In the genomic region with DNA sequence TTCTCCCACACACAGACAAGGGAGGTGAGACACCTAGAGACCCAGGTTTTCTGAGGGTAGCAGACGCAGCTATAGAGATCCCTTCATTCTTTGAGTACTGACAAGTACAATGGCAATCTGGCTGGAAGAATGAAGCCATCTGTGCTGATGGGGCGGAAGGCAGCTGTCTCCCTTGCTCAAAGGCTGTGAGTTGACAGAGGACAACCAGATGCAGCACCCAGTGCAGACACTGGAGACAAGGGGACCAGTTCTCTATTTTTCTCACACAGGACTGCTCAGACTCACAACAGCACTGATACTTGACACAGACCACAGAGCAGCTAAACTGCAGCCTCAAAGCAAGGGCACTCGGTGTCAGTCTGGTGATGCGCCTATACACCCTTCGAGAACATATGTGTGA, we compare ENCODE assay signal across 9 mouse cellular contexts. TPM values are rescaled to one million over a fixed set of nuclear protein-coding genes. Genes with fewer than 3 reads are reported as not detected.
DNase-seq lines count a peak whose midpoint lies in the region; ATAC-seq and TF ChIP-seq lines count a peak whose summit lies in the region.
"Had no signal": no experiment of that assay in that cellular context is flagged by ENCODE, and none has a peak within 500 bp of the region (broad histone marks: within the 10 kb centered on the region; RNA-seq: fewer than 3 reads in every experiment).

No protein-coding gene starts in this region.

- WGBS in embryonic facial prominence, embryonic 13.5 days: 57% methylated on average over 5 of the region's 5 CpGs
- 33% methylated on average over 5 of the region's 5 CpGs for WGBS in hindbrain, postnatal 0 days
- 56% methylated on average over 5 of the region's 5 CpGs for whole genome bisulfite sequencing in midbrain, embryonic 12.5 days
- 63% methylated on average over 5 of the region's 5 CpGs for WGBS in kidney, adult 2 months

- H3K4me1 ChIP-seq in E14TG2a.4 (replicated peaks; ENCODE audit: low read depth, low read length): peaks cover 60% of the 10 kb centered on the region
- H3K4me1 ChIP-seq in embryonic facial prominence, embryonic 13.5 days: peaks cover 28% of the 10 kb centered on the region
- 0 out of 2 replicates have a peak, but pooled peaks cover 6% of the 10 kb centered on the region for H3K4me1 ChIP-seq in hindbrain, postnatal 0 days (ENCODE audit: insufficient read depth, low read length)
- peaks cover 34% of the 10 kb centered on the region for H3K4me1 ChIP-seq in midbrain, embryonic 12.5 days
- H3K4me1 ChIP-seq in kidney, adult 2 months (ENCODE audit: control insufficient read depth, insufficient read depth, low read length): no peaks in the 10 kb centered on the region

- H3K4me3 ChIP-seq in E14TG2a.4 (replicated peaks; ENCODE audit: low read length): peak overlapping the region; percentile 89
- H3K4me3 ChIP-seq in embryonic facial prominence, embryonic 13.5 days: no peak overlapping the region
- peak overlapping the region; percentile 57 for H3K4me3 ChIP-seq in hindbrain, postnatal 0 days (ENCODE audit: low read length)
- H3K4me3 ChIP-seq in midbrain, embryonic 12.5 days: peak overlapping the region; percentile 58; the same call in 1 of the 2 replicates
- no peak overlapping the region for H3K4me3 ChIP-seq in kidney, adult 2 months (ENCODE audit: insufficient read depth, low read depth, low read length)

- DNase-seq in hindbrain, postnatal 0 days (ENCODE audit: low spot score): no peak
- DNase-seq in ovary, postnatal 10 days (ENCODE audit: low spot score): no peak
- DNase-seq in thymus, adult 18-20 months: no peak
- no peak for DNase-seq in kidney, adult 2 months
- DNase-seq: gastrocnemius, postnatal 10 days had no signal

- no peaks in the 10 kb centered on the region for H3K9me3 ChIP-seq in E14TG2a.4 (ENCODE audit: low read length)
- H3K9me3 ChIP-seq in embryonic facial prominence, embryonic 13.5 days: no peaks in the 10 kb centered on the region
- no peaks in the 10 kb centered on the region for H3K9me3 ChIP-seq in hindbrain, postnatal 0 days (ENCODE audit: low read length)
- H3K9me3 ChIP-seq in midbrain, embryonic 12.5 days: no peaks in the 10 kb centered on the region

- ATAC-seq in embryonic facial prominence, embryonic 13.5 days (ENCODE audit: insufficient number of reproducible peaks, insufficient read depth, low FRiP score, low TSS enrichment, low read depth): no peak
- ATAC-seq in hindbrain, postnatal 0 days: peak; percentile 30; the same call in 1 of the 2 replicates
- no peak for ATAC-seq in midbrain, embryonic 12.5 days (ENCODE audit: low FRiP score, low read depth)

- H3K27ac ChIP-seq in embryonic facial prominence, embryonic 13.5 days: no peak overlapping the region
- peak overlapping the region; percentile 77; the same call in 1 of the 2 replicates for H3K27ac ChIP-seq in hindbrain, postnatal 0 days
- H3K27ac ChIP-seq in midbrain, embryonic 12.5 days (replicated peaks): peak overlapping the region; percentile 4; the same call in 1 of the 2 replicates
- H3K27ac ChIP-seq in kidney, adult 2 months (ENCODE audit: insufficient read depth, low read depth, low read length): no peak overlapping the region
- H3K27ac ChIP-seq: macrophage had no signal

- no peak overlapping the region for H3K9ac ChIP-seq in embryonic facial prominence, embryonic 13.5 days
- H3K9ac ChIP-seq in hindbrain, postnatal 0 days (replicated peaks; ENCODE audit: low read length): 0 out of 2 replicates have a peak overlapping the region, but pooled peaks have one; percentile 14
- H3K9ac ChIP-seq in midbrain, embryonic 12.5 days (replicated peaks): 0 out of 2 replicates have a peak overlapping the region, but pooled peaks have one; percentile 64

- TF ChIP-seq CTCF in E14TG2a.4 (conservative IDR thresholded peaks at IDR 0.05; ENCODE audit: low read length): no peak
- TF ChIP-seq CTCF in hindbrain, postnatal 0 days (IDR thresholded peaks at IDR 0.05; ENCODE audit: low read depth): 0 out of 2 replicates have a peak, but pooled peaks have one; percentile 1
- no peak for TF ChIP-seq CTCF in kidney, adult 2 months (conservative IDR thresholded peaks at IDR 0.05; ENCODE audit: insufficient read depth, insufficient read length, low read depth, low read length)

- H3K36me3 ChIP-seq in E14TG2a.4 (ENCODE audit: insufficient read depth, low read length): no peaks in the 10 kb centered on the region
- H3K36me3 ChIP-seq in embryonic facial prominence, embryonic 13.5 days: no peaks in the 10 kb centered on the region
- no peaks in the 10 kb centered on the region for H3K36me3 ChIP-seq in hindbrain, postnatal 0 days (ENCODE audit: insufficient read depth, low read length)
- H3K36me3 ChIP-seq in midbrain, embryonic 12.5 days: no peaks in the 10 kb centered on the region
- H3K36me3 ChIP-seq in kidney, adult 2 months (ENCODE audit: control insufficient read depth, insufficient read depth, low read length): no peaks in the 10 kb centered on the region

- H3K27me3 ChIP-seq in E14TG2a.4 (ENCODE audit: insufficient read depth, low read length): peaks cover 31% of the 10 kb centered on the region
- peaks cover 93% of the 10 kb centered on the region for H3K27me3 ChIP-seq in embryonic facial prominence, embryonic 13.5 days
- no peaks in the 10 kb centered on the region for H3K27me3 ChIP-seq in hindbrain, postnatal 0 days (ENCODE audit: insufficient read depth, low read length)
- H3K27me3 ChIP-seq in midbrain, embryonic 12.5 days: peaks cover 75% of the 10 kb centered on the region
- H3K27me3 ChIP-seq in kidney, adult 2 months (replicated peaks; ENCODE audit: control insufficient read depth, insufficient read depth, low read length): no peaks in the 10 kb centered on the region

- TF ChIP-seq POLR2A in kidney, adult 2 months (IDR thresholded peaks at IDR 0.05; ENCODE audit: low read depth, low read length): no peak

- H3K4me2 ChIP-seq in embryonic facial prominence, embryonic 13.5 days: peak overlapping the region; percentile 94
- peak overlapping the region; percentile 86 for H3K4me2 ChIP-seq in hindbrain, postnatal 0 days (ENCODE audit: low read depth, low read length)
- H3K4me2 ChIP-seq in midbrain, embryonic 12.5 days (replicated peaks): peak overlapping the region; percentile 95

RNA-seq across cellular contexts. Expression of a gene that starts 2.4 kb away (rescaled TPM):
- polyA plus RNA-seq in embryonic facial prominence, embryonic 13.5 days (2015; fragmentation: Nextera tagmentation; extraction: Ambion mirVana): 0.39 and 0.63 TPM in 2 replicates
- total RNA-seq in hindbrain, postnatal 0 days (2014; rRNA removed): 46.3 and 49.3 TPM in 2 replicates
- 5.7 and 6.9 TPM in 2 replicates for polyA plus RNA-seq in hindbrain, postnatal 0 days (2015; fragmentation: Nextera tagmentation; extraction: Ambion mirVana)
- polyA plus RNA-seq in midbrain, embryonic 12.5 days (2016; fragmentation: Nextera tagmentation; extraction: Ambion mirVana): 3.3 and 4.7 TPM in 2 replicates
- 14.1 and 17.3 TPM in 2 replicates for polyA plus RNA-seq in kidney, adult 2 months (2012; rRNA removed)
- polyA plus RNA-seq: macrophage had no signal

RNA-seq across cellular contexts. Expression of a gene that starts 28.0 kb away (rescaled TPM):
- 5.9 and 6.5 TPM in 2 replicates for polyA plus RNA-seq in embryonic facial prominence, embryonic 13.5 days (2015; fragmentation: Nextera tagmentation; extraction: Ambion mirVana)
- 2.2 and 3.1 TPM in 2 replicates for total RNA-seq in hindbrain, postnatal 0 days (2014; rRNA removed)
- 3.5 and 3.7 TPM in 2 replicates for polyA plus RNA-seq in hindbrain, postnatal 0 days (2015; fragmentation: Nextera tagmentation; extraction: Ambion mirVana)
- polyA plus RNA-seq in midbrain, embryonic 12.5 days (2016; fragmentation: Nextera tagmentation; extraction: Ambion mirVana): 4.6 and 5.1 TPM in 2 replicates
- polyA plus RNA-seq in kidney, adult 2 months (2012; rRNA removed): 41.1 and 47.9 TPM in 2 replicates

RNA-seq across cellular contexts. Expression of a gene that starts 29.7 kb away (rescaled TPM):
- polyA plus RNA-seq in embryonic facial prominence, embryonic 13.5 days (2015; fragmentation: Nextera tagmentation; extraction: Ambion mirVana): 347 and 400 TPM in 2 replicates
- total RNA-seq in hindbrain, postnatal 0 days (2014; rRNA removed): 264 and 324 TPM in 2 replicates
- 223 and 233 TPM in 2 replicates for polyA plus RNA-seq in hindbrain, postnatal 0 days (2015; fragmentation: Nextera tagmentation; extraction: Ambion mirVana)
- polyA plus RNA-seq in midbrain, embryonic 12.5 days (2016; fragmentation: Nextera tagmentation; extraction: Ambion mirVana): 384 TPM in 2 replicates
- polyA plus RNA-seq in kidney, adult 2 months (2012; rRNA removed): 240 and 301 TPM in 2 replicates

RNA-seq across cellular contexts. Expression of a gene that starts 34.9 kb away (rescaled TPM):
- polyA plus RNA-seq in embryonic facial prominence, embryonic 13.5 days (2015; fragmentation: Nextera tagmentation; extraction: Ambion mirVana): 1.3 TPM in 2 replicates
- total RNA-seq in hindbrain, postnatal 0 days (2014; rRNA removed): 8.3 and 12.2 TPM in 2 replicates
- polyA plus RNA-seq in hindbrain, postnatal 0 days (2015; fragmentation: Nextera tagmentation; extraction: Ambion mirVana): 0.43 and 0.76 TPM in 2 replicates
- polyA plus RNA-seq in midbrain, embryonic 12.5 days (2016; fragmentation: Nextera tagmentation; extraction: Ambion mirVana): 0.68 and 0.80 TPM in 2 replicates
- 174 and 182 TPM in 2 replicates for polyA plus RNA-seq in kidney, adult 2 months (2012; rRNA removed)

RNA-seq across cellular contexts. Expression of a gene that starts 49.4 kb away (rescaled TPM):
- 335 and 398 TPM in 2 replicates for polyA plus RNA-seq in embryonic facial prominence, embryonic 13.5 days (2015; fragmentation: Nextera tagmentation; extraction: Ambion mirVana)
- 145 and 147 TPM in 2 replicates for total RNA-seq in hindbrain, postnatal 0 days (2014; rRNA removed)
- polyA plus RNA-seq in hindbrain, postnatal 0 days (2015; fragmentation: Nextera tagmentation; extraction: Ambion mirVana): 304 and 315 TPM in 2 replicates
- polyA plus RNA-seq in midbrain, embryonic 12.5 days (2016; fragmentation: Nextera tagmentation; extraction: Ambion mirVana): 300 and 313 TPM in 2 replicates
- 340 and 597 TPM in 2 replicates for polyA plus RNA-seq in kidney, adult 2 months (2012; rRNA removed)

Comparison
In these comparisons a context has a peak if more than half of its experiments do, and no peak if none do; other contexts are left out.
1. H3K4me3 ChIP-seq: peak in E14TG2a.4 (single experiment), hindbrain, postnatal 0 days (single experiment) and midbrain, embryonic 12.5 days (single experiment); none in embryonic facial prominence, embryonic 13.5 days (single experiment) and kidney, adult 2 months (single experiment).
2. H3K27ac ChIP-seq: peak in hindbrain, postnatal 0 days (single experiment) and midbrain, embryonic 12.5 days (single experiment); none in embryonic facial prominence, embryonic 13.5 days (single experiment) and kidney, adult 2 months (single experiment).
3. Peak in every context shown above with its lines, with median percentiles within 50 percentile points of each other: H3K4me2 ChIP-seq.